Mouse (Mus musculus): Measurements from ENCODE around the gene Recql. TPM values are rescaled to one million over a fixed set of nuclear protein-coding genes. Genes with fewer than 3 reads are reported as not detected.

The Recql gene
- polyA plus RNA-seq, 1 experiment from 2014 or later: 11.7 TPM

- WGBS: 86% methylated on average over 3 of the region's 3 CpGs
- peaks cover 5% of the 10 kb centered on the region; the same call in 1 of the 2 replicates for H3K36me3 ChIP-seq (ENCODE audit: control insufficient read depth, insufficient read depth, low read length)
Measured at GRCm38 (mm10) chr6:142369568-142369967, 17.3 kb downstream of the Recql start.

GRCm38 (mm10) chr6:142367565-142367964 is 19.3 kb downstream of the Recql start:
- Histone ChIP-seq H3K36me3 (ENCODE audit: control insufficient read depth, insufficient read depth, low read length) (peaks cover 12% of the 10 kb centered on the region; the same call in 1 of the 2 replicates), H3K27ac (replicated peaks) (no peak overlapping the region), H3K4me1 (replicated peaks; ENCODE audit: control insufficient read depth, insufficient read depth) (no peaks in the 10 kb centered on the region), H3K9me3 (ENCODE audit: control insufficient read depth, low read length) (no peaks in the 10 kb centered on the region), H3K4me3 (ENCODE audit: low read depth, low read length) (no peak overlapping the region), H3K9ac (ENCODE audit: low read length) (no peak overlapping the region), H3K27me3 (ENCODE audit: control insufficient read depth, insufficient read depth, low read length) (no peaks in the 10 kb centered on the region), H3K4me2 (replicated peaks; ENCODE audit: low read depth) (no peak overlapping the region)
- DNase-seq (ENCODE audit: low spot score) (no peak), ATAC-seq (ENCODE audit: low FRiP score, low TSS enrichment) (no peak)
- 79% methylated on average over 3 of the region's 3 CpGs for whole genome bisulfite sequencing
- TF ChIP-seq CTCF (IDR thresholded peaks at IDR 0.05; ENCODE audit: low read depth) (no peak), EP300 (optimal IDR thresholded peaks at IDR 0.05) (no peak)

More at GRCm38 (mm10) chr6:142369568-142369967, 17.3 kb downstream of the Recql start:
- DNase-seq (ENCODE audit: low spot score) (no peak), ATAC-seq (ENCODE audit: low FRiP score, low TSS enrichment) (no peak)
- no peak overlapping the region for H3K9ac ChIP-seq (ENCODE audit: low read length)
- H3K9me3 ChIP-seq (ENCODE audit: control insufficient read depth, low read length): no peaks in the 10 kb centered on the region
- no peak overlapping the region for H3K27ac ChIP-seq (replicated peaks)
- H3K4me2 ChIP-seq (replicated peaks; ENCODE audit: low read depth): no peak overlapping the region
- H3K4me1 ChIP-seq (replicated peaks; ENCODE audit: control insufficient read depth, insufficient read depth): no peaks in the 10 kb centered on the region
- no peaks in the 10 kb centered on the region for H3K27me3 ChIP-seq (ENCODE audit: control insufficient read depth, insufficient read depth, low read length)
- TF ChIP-seq EP300 (optimal IDR thresholded peaks at IDR 0.05) (no peak), CTCF (IDR thresholded peaks at IDR 0.05; ENCODE audit: low read depth) (no peak)
- H3K4me3 ChIP-seq (ENCODE audit: low read depth, low read length): no peak overlapping the region

- no peak overlapping the region for H3K4me3 ChIP-seq (ENCODE audit: low read depth, low read length)
- H3K9me3 ChIP-seq (ENCODE audit: control insufficient read depth, low read length): no peaks in the 10 kb centered on the region
- H3K4me2 ChIP-seq (replicated peaks; ENCODE audit: low read depth): no peak overlapping the region
- no peaks in the 10 kb centered on the region for H3K27me3 ChIP-seq (ENCODE audit: control insufficient read depth, insufficient read depth, low read length)
- H3K9ac ChIP-seq (ENCODE audit: low read length): no peak overlapping the region
- peaks cover 10% of the 10 kb centered on the region; the same call in 1 of the 2 replicates for H3K36me3 ChIP-seq (ENCODE audit: control insufficient read depth, insufficient read depth, low read length)
- ATAC-seq (ENCODE audit: low FRiP score, low TSS enrichment): 0 out of 2 replicates have a peak, but pooled peaks have one; percentile 8
- 84% methylated on average over 10 of the region's 10 CpGs for whole genome bisulfite sequencing
- TF ChIP-seq CTCF (IDR thresholded peaks at IDR 0.05; ENCODE audit: low read depth): no peak
- TF ChIP-seq EP300 (optimal IDR thresholded peaks at IDR 0.05): no peak
- 0 out of 2 replicates have a peak overlapping the region, but pooled peaks have one; percentile 13 for H3K27ac ChIP-seq (replicated peaks)
- H3K4me1 ChIP-seq (replicated peaks; ENCODE audit: control insufficient read depth, insufficient read depth): no peaks in the 10 kb centered on the region
- DNase-seq (ENCODE audit: low spot score): no peak
Measured at GRCm38 (mm10) chr6:142366473-142367018, 20.3 kb downstream of the Recql start.

GRCm38 (mm10) chr6:142365742-142366472 is 21.0 kb downstream of the Recql start:
- H3K9me3 ChIP-seq (ENCODE audit: control insufficient read depth, low read length): no peaks in the 10 kb centered on the region
- DNase-seq (ENCODE audit: low spot score) (no peak), ATAC-seq (ENCODE audit: low FRiP score, low TSS enrichment) (peak; percentile 64)
- no peak overlapping the region for H3K4me2 ChIP-seq (replicated peaks; ENCODE audit: low read depth)
- 72% methylated on average over 8 of the region's 8 CpGs for WGBS
- no peak overlapping the region for H3K9ac ChIP-seq (ENCODE audit: low read length)
- peaks cover 10% of the 10 kb centered on the region; the same call in 1 of the 2 replicates for H3K36me3 ChIP-seq (ENCODE audit: control insufficient read depth, insufficient read depth, low read length)
- TF ChIP-seq CTCF (IDR thresholded peaks at IDR 0.05; ENCODE audit: low read depth) (no peak), EP300 (optimal IDR thresholded peaks at IDR 0.05) (no peak)
- H3K27ac ChIP-seq (replicated peaks): 0 out of 2 replicates have a peak overlapping the region, but pooled peaks have one; percentile 13
- H3K4me1 ChIP-seq (replicated peaks; ENCODE audit: control insufficient read depth, insufficient read depth): no peaks in the 10 kb centered on the region
- H3K27me3 ChIP-seq (ENCODE audit: control insufficient read depth, insufficient read depth, low read length): no peaks in the 10 kb centered on the region
- no peak overlapping the region for H3K4me3 ChIP-seq (ENCODE audit: low read depth, low read length)

GRCm38 (mm10) chr6:142363019-142363576 is 23.8 kb downstream of the Recql start:
- Histone ChIP-seq H3K4me1 (replicated peaks; ENCODE audit: control insufficient read depth, insufficient read depth) (no peaks in the 10 kb centered on the region), H3K27me3 (ENCODE audit: control insufficient read depth, insufficient read depth, low read length) (no peaks in the 10 kb centered on the region), H3K9ac (ENCODE audit: low read length) (no peak overlapping the region), H3K36me3 (ENCODE audit: control insufficient read depth, insufficient read depth, low read length) (peaks cover 21% of the 10 kb centered on the region; the same call in 1 of the 2 replicates), H3K9me3 (ENCODE audit: control insufficient read depth, low read length) (no peaks in the 10 kb centered on the region), H3K4me3 (ENCODE audit: low read depth, low read length) (no peak overlapping the region), H3K4me2 (replicated peaks; ENCODE audit: low read depth) (no peak overlapping the region), H3K27ac (replicated peaks) (no peak overlapping the region)
- peak; percentile 23 for DNase-seq (ENCODE audit: low spot score)
- 65% methylated on average over 9 of the region's 9 CpGs for whole genome bisulfite sequencing
- TF ChIP-seq CTCF (IDR thresholded peaks at IDR 0.05; ENCODE audit: low read depth) (peak; percentile 62), EP300 (optimal IDR thresholded peaks at IDR 0.05) (no peak)
- ATAC-seq (ENCODE audit: low FRiP score, low TSS enrichment): peak; percentile 46; the same call in 1 of the 2 replicates
